Mouse (Mus musculus): ENCODE measurements around the gene Apoc3.

Apoc3 gene

GRCm38 (mm10) chr9:46230450-46230975, 4.9 kb downstream of the Apoc3 start:
- no peak for DNase-seq (ENCODE audit: low spot score in 2 of 2)

GRCm38 (mm10) chr9:46229573-46230449, 5.6 kb downstream of the Apoc3 start:
- peak; percentile 95 for DNase-seq (ENCODE audit: low spot score in 2 of 2)

- no peak for DNase-seq (ENCODE audit: low spot score in 2 of 2)
These were observed 6.9 kb downstream of the Apoc3 start, which contains the start of gene Apoa1 for GRCm38 (mm10) chr9:46228491-46228890. Apoa1 (plus strand) TSS chr9:46228580.

GRCm38 (mm10) chr9:46227064-46227614, 8.3 kb downstream of the Apoc3 start:
- no peak for DNase-seq (ENCODE audit: low spot score in 2 of 2)

- no peak for DNase-seq (ENCODE audit: low spot score in 2 of 2)
These were observed 10.3 kb downstream of the Apoc3 start for GRCm38 (mm10) chr9:46224945-46225660.

- no peak for DNase-seq (ENCODE audit: low spot score in 2 of 2)
These were observed 11.3 kb downstream of the Apoc3 start for GRCm38 (mm10) chr9:46224101-46224500.

GRCm38 (mm10) chr9:46223090-46223489, 12.3 kb downstream of the Apoc3 start:
- no peak for DNase-seq (ENCODE audit: low spot score in 2 of 2)

- no peak for DNase-seq (ENCODE audit: low spot score in 2 of 2)
These were observed 17.3 kb downstream of the Apoc3 start for GRCm38 (mm10) chr9:46218176-46218575.

GRCm38 (mm10) chr9:46216744-46217470, 18.5 kb downstream of the Apoc3 start:
- no peak for DNase-seq (ENCODE audit: low spot score in 2 of 2)

GRCm38 (mm10) chr9:46215338-46216322, 19.8 kb downstream of the Apoc3 start:
- DNase-seq (ENCODE audit: low spot score in 2 of 2) = no peak

GRCm38 (mm10) chr9:46214946-46215337, 20.5 kb downstream of the Apoc3 start:
- no peak for DNase-seq (ENCODE audit: low spot score in 2 of 2)

GRCm38 (mm10) chr9:46214276-46214675, 21.2 kb downstream of the Apoc3 start:
- no peak for DNase-seq (ENCODE audit: low spot score in 2 of 2)

- no peak for DNase-seq (ENCODE audit: low spot score in 2 of 2)
These were observed 25.0 kb downstream of the Apoc3 start for GRCm38 (mm10) chr9:46210473-46210872.

- DNase-seq (ENCODE audit: low spot score in 2 of 2) = no peak
These were observed 26.9 kb downstream of the Apoc3 start for GRCm38 (mm10) chr9:46208401-46208974.

- DNase-seq (ENCODE audit: low spot score in 2 of 2) = no peak
These were observed 28.0 kb downstream of the Apoc3 start for GRCm38 (mm10) chr9:46207501-46207869.

GRCm38 (mm10) chr9:46206834-46207500, 28.5 kb downstream of the Apoc3 start:
- DNase-seq (ENCODE audit: low spot score in 2 of 2) = no peak

GRCm38 (mm10) chr9:46199609-46200008, 35.8 kb downstream of the Apoc3 start:
- DNase-seq (ENCODE audit: low spot score in 2 of 2) = no peak

- no peak for DNase-seq (ENCODE audit: low spot score in 2 of 2)
These were observed 36.5 kb downstream of the Apoc3 start for GRCm38 (mm10) chr9:46198936-46199335.

GRCm38 (mm10) chr9:46198461-46198860, 37.0 kb downstream of the Apoc3 start:
- DNase-seq (ENCODE audit: low spot score in 2 of 2) = peak in 1 of 2 experiments; percentile 45

Measured in right cerebral cortex, postnatal 10 days (tissue).